Mouse (Mus musculus): ENCODE measurements at regions not wholly inside any gene's neighbourhood (a gene's known extent, or its start where the extent isn't known, plus 50 kb on each side); places are given as distances from the start of the nearest gene placed in this dataset.

- no peak for DNase-seq (ENCODE audit: low read depth)
These were observed 66.6 kb upstream of the BC052040 start for GRCm38 (mm10) chr2:115514831-115515428.

DNA sequence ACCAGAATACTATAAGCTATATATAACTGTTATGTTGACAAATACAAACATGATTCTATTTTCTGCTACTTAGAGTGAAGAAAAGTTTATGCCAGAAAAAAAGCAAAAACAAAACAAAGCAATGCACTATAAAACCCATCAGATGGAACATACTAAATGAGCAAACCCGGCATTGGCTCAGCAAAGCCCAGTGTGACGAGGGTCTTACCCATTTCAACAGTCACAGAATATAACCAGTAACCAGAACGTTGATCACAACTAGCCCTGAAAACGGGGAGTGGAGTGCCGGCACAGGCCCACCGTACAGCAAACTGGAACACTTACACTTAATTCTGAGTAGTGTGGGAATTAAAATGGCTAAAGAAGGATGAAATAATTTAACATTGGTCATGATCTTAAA is 66.0 kb upstream of the BC052040 start:
- DNase-seq (ENCODE audit: low read depth): no peak

- DNase-seq (ENCODE audit: low read depth): no peak
These were observed 64.7 kb upstream of the BC052040 start for GRCm38 (mm10) chr2:115516824-115517223.

DNA sequence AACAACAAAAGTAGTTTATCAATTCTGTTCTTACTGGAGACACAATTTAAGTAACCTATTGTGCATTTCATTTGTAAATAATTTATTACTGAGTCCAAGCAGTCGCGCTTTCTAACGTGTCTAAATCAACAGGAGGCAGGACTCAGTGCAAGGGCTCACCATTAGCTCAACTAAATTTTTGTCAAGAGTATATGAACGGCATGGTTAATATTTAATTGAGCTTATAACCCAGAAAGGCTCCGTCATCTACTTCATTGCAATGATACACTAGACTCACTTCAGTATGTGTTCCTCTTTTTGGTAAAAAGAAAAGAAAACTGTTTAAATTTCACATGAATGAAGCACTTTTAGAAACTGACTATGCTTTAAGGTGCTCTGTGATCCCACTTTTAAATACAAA is 61.5 kb upstream of the BC052040 start:
- no peak for DNase-seq (ENCODE audit: low read depth)

DNA sequence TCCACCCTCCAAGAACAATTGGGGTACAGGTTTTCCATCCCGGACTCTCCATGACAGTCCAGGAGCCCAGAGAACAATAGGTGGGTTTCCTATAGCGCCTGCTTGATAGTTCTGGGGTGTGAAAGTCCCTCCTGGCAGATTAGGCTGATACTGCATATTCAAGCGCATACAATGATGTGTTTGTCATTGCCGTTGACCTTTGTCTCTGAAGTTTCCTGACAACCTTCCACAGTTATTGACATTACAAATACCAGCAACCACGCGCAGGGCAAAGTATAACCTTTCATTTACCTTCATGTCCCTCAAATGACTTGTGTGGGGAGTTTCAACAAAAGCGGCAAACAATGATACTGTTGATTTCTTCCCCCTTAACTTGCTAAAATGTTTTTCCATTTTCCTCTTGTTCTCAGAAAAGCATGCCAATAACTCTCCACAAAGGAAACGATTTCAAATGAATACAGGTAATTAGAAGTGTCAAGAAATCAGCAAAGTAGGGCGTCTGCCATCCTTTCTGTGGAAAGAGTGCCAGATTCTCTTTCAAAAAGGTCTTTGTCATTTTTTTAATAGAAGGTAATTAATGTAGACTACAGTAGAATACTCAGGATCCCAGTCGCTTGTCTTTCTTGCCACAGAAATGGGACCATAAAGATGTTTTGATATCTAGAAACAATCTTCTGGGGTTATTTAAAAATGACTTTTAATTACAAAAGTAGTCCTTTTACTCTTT is 60.9 kb upstream of the BC052040 start:
- DNase-seq (ENCODE audit: low read depth): no peak

DNA sequence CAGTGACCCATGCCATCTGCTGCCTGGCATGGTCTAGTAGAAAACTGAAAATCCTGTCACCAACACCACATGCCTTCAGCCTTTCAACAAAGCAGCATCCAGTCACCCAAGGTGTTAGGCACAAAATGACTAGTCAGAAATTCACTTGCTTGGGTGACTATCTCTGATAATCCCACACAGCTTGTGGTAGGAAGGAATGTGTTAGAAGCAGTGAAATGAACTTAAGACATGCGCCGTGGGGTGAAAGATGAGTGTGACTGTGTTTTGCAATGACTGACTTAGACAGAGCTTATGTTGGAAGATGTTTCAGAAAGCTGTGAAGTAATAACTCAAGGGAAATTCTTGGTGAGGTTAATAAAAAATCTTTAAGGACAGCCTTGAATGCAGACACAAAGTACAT is 51.6 kb upstream of the BC052040 start:
- DNase-seq (ENCODE audit: low read depth): no peak
